Mouse (Mus musculus) embryonic facial prominence, embryonic 10.5 days (tissue): ENCODE data around the gene Ces1d. TPM values are rescaled to one million over a fixed set of nuclear protein-coding genes. Genes with fewer than 3 reads are reported as not detected.

Source experiments
- DNase-seq: peaks from one replicate; pipeline ENCODE4 v3.0.0-alpha.2; 2017; ENCODE audit warnings: low spot score
- H3K27ac ChIP-seq: fragments of 300-500 bp; sonication (generic); replicated peaks from 2 replicates; pipeline ENCODE4 v1.5.1; 2016; ENCODE audit warnings: mild to moderate bottlenecking
- H3K27me3 ChIP-seq: fragments of 300-500 bp; sonication (generic); replicated peaks from 2 replicates; pipeline ENCODE4 v1.6.1; 2016; ENCODE audit warnings: low read depth, mild to moderate bottlenecking; ENCODE audit not compliant: poor library complexity, severe bottlenecking
- H3K36me3 ChIP-seq: fragments of 300-500 bp; sonication (generic); replicated peaks from 2 replicates; pipeline ENCODE4 v1.6.1; 2016; ENCODE audit warnings: mild to moderate bottlenecking, moderate library complexity
- H3K4me1 ChIP-seq: fragments of 300-500 bp; sonication (generic); 2 replicates; pipeline ENCODE4 v1.6.1; 2016
- H3K4me3 ChIP-seq: fragments of 300-500 bp; sonication (generic); 2 replicates; pipeline ENCODE4 v1.5.1; 2016; ENCODE audit warnings: mild to moderate bottlenecking, moderate library complexity
- H3K9me3 ChIP-seq: fragments of 300-500 bp; sonication (generic); 2 replicates; pipeline ENCODE4 v1.6.1; 2016; ENCODE audit warnings: mild to moderate bottlenecking
- WGBS: fragments of 180-500 bp; shearing (Covaris S2); methylation state at CpG from one replicate; pipeline ENCODE4 v1.1.7; 2016; 5-methylcytosine and 5-hydroxymethylcytosine counted together
- polyA plus RNA-seq: library from polyadenylated mRNA; unstranded; fragments of >200 nt; fragmentation: Nextera tagmentation; extraction: Ambion mirVana; gene quantifications from 2 replicates; pipeline ENCODE4 v1.2.1, GENCODE M21; 2016

The Ces1d gene
- polyA plus RNA-seq, 1 experiment from 2014 or later, result 1.7 TPM

- DNase-seq, result no peak
- Histone ChIP-seq H3K27me3 (no peaks in the 10 kb centered on the region), H3K27ac (no peak overlapping the region), H3K36me3 (no peaks in the 10 kb centered on the region), H3K4me1 (no peaks in the 10 kb centered on the region), H3K4me3 (no peak overlapping the region), H3K9me3 (no peaks in the 10 kb centered on the region)
- WGBS, result 95% methylated on average over 1 of the region's 1 CpGs
These were observed 75.6 kb downstream of the Ces1d start for GRCm38 (mm10) chr8:93122005-93122404.

Other genes with a start within 250 kb of the Ces1d start
- gene Slc6a2, start 237.8 kb downstream of the Ces1d start, polyA plus RNA-seq, result 0.02 and 0.11 TPM in 2 replicates
- not detected in 2 replicates for gene Ces1a, start 149.6 kb downstream of the Ces1d start, polyA plus RNA-seq
- gene Ces1b, start 117.8 kb downstream of the Ces1d start, polyA plus RNA-seq, result not detected in 2 replicates
- not detected in 2 replicates for gene Ces1c, start 66.6 kb downstream of the Ces1d start, polyA plus RNA-seq
- not detected in 2 replicates for gene Ces1e, start 31.8 kb upstream of the Ces1d start, polyA plus RNA-seq
- gene Ces1f, start 81.9 kb upstream of the Ces1d start, polyA plus RNA-seq, result not detected in 2 replicates
- gene Ces1g, start 139.5 kb upstream of the Ces1d start, polyA plus RNA-seq, result not detected in 2 replicates
- gene Ces1h, start 181.9 kb upstream of the Ces1d start, polyA plus RNA-seq, result not detected in 2 replicates